Mouse (Mus musculus): ENCODE measurements at regions not wholly inside any gene's neighbourhood (a gene's known extent, or its start where the extent isn't known, plus 50 kb on each side); places are given as distances from the start of the nearest gene placed in this dataset.
A peak's percentile ranks its signal among the peaks of the same experiment; 100 is the strongest.

DNA sequence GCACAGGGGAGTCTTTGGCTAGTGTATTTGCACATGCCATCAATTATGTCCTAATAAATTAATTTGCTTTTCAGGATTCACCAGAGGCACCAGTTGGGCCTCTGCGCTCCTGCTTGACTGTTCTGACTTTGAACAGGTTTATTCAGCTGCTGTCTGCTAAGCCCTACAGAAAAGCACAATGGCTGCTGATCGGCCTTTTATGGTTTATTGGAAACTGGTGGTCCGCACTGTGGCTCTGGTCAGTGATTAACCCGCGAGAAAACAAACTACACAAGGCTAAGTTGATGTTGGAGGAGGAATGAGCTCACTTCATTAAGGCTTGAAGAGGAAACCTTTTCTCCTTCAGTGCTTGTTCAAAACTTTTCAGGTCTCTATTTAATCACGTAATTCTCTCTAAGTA is 208.4 kb upstream of the Gpr101 start:
- DNase-seq = peak; percentile 10

DNA sequence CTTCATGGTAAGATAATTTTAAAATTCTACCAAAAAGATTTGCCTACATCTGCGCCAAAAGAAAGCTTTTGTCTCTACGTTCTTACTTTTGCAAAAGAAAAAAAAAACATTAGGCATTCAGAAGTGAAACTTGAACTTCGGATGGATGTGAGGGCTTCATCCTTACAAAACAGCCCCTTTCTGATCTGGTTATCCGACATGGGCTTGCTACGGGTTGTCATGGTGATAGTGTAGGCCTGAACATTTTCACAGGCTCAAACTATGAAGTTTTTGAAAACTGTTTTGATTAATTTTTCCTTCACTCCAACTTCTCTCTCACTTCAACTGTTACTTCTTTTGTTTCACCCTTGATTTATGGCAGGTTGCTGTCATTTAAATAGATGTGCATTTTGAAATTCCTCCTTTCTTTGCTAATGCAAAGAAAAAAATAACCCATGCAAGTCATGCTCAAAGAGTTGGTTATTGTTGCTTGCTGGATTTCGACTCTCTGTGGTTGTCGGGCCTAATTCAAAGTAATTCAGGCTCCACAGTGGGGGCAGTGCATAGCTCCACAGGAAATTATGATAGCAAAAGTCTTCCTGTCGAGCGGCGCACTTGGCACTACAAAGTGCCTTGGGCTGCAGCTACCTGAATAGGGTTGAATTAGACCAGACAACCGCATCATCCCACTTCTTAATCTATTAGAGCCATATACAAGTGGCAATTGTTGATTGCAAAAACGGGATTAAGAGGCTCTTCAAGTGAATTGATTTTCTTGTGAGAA is 205.7 kb upstream of the Gpr101 start:
- DNase-seq = no peak

- no peak for DNase-seq
Measured at GRCm38 (mm10) chrX:57708501-57708900, 204.9 kb upstream of the Gpr101 start.

DNA sequence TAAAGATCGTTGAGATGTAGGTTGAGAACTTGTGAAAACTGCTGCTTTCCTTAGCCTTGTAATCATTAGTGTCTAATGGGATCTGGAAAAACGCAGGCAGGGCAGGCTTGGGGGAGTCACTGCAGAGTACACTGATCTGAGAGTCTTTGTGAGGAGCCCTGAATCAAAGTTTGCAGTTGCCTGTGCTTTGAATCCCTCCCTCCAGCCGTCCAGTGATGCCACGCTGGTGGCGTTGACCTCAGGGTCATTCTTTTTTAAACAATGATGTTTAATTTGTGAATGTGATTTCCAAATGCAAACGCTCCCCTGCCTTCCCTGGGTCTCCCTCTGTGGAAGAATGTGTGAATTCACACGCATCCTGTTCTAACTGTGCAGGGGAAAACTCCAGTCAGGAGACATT is 204.4 kb upstream of the Gpr101 start:
- no peak for DNase-seq

DNA sequence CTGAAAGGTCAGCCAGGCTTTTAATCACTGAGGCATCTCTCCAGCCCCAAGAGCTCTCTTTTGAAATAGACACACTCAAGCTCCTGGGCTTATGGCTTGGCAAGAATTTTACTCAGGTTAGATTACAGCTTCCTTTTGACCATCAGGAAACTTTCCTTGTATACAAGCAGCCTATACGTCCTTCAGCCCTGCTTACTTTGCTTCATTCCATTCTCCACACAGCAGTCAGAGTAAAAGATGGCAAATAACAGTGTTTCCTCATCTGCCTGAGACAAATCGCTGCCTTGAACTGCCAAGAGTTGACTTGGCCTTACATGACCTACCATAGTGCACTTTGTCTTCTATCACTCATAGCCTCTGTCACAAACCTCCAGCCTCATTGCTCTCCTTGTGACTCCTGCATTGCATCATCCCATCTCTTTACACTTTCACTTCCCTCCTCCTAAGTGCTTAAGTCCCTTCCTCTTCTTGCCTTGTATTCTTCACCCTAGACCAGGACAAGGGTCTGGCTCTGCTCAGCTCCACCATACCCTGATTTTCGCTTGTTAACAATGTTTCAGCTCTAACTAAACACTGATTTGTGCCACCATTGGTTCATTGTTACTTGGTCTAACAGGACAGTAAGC is 203.2 kb upstream of the Gpr101 start:
- no peak for DNase-seq

DNA sequence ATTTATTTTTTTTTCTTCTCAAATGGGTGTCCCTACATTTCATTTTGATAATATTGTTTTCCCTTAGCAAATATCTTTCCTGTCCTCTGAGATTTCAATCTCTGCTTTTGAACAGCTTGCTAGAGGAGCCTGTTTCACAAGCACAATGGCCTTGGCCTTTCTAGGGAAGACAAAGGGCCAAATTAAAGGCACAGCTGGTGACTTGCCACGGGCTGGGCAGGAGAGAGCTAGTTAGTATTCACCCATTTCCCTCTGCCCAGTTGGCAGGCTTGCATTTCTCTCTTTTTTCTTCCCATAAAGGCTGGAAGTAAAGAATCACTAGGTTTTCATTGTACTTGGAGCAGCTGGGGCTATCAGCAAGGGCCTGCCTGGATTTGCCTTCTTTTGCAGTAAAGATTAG is 188.9 kb upstream of the Gpr101 start:
- peak; percentile 60 for DNase-seq

- DNase-seq = no peak
Measured at GRCm38 (mm10) chrX:57676764-57677163, 173.2 kb upstream of the Gpr101 start.

DNA sequence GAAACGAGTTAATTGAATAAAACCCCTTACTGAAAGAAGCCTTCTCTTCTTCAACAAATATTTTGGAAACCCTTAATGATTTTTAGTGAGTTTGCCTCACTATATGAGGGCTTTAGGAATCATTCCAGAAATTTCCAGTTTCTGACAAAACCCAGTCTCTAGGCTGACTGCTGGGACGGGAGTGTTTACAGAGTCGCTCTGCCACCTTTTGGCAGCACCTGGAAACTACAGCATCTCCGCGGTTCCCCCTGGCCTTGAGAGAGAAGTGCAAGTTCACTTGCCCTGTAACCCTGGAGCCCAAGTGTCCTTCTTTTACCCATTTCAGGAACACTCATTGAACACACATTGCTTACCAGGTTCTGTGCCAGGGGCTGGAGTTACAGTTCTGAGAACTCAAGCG is 171.4 kb upstream of the Gpr101 start:
- DNase-seq = peak; percentile 42

DNA sequence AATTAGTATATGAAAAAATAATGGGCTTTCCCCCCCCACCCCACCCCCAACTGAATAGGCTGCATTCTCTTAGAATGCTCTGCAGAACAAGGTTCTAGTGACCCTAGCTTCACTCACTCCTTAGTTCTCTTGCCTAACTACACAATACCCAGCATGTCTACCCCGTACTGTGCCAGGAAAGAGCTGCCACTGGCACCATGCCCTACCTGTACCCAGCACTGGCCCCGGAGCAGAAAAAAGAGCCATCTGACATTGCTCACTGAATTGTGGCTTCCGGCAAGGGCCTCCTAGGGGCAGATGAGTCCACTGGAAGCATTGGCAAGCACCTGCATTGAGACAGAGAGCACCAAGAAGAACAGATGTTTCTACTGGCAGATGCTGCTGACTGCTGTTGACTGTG is 156.0 kb upstream of the Gpr101 start:
- DNase-seq = no peak

DNA sequence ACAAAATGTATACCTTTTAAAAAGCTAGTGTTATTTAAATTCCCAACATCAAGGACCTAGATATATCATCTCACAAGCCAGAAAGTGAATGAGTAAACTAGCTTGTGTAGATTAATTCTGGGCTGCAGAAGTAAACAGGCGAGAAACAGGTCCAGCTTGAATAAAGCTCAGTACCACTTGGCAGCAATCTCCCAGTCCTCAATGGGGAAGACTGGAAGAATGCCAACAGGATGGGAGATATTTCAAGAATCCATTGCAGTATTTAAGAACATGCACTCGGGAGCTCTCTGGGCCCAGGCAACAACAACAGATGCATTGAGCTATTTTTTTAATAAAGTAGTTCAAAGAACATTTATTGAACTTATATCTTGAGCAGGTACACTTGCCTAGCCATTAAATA is 152.5 kb upstream of the Gpr101 start:
- no peak for DNase-seq

DNA sequence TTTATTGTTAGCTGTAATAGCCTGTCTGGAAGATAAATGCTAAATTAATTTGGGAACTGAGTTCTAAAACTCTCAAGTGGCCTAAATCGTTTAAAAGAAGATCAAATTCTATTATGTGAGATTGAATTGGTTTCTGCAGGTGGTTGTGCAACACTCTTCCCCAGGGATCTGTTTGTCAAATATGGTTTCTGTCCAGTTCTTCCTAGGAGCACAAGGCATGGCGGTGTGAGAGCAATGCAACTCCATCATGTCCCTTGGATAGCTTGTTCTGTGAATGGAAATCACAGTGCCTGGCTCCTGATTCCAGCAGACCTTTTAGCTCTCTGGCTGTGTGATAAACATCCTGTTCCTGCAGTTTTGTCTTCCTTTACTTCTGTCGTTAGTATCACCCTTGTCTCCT is 151.9 kb upstream of the Gpr101 start:
- DNase-seq = no peak
